Mouse (Mus musculus): ENCODE results near the gene Dnmt3a. TPM values are rescaled to one million over a fixed set of nuclear protein-coding genes. Genes with fewer than 3 reads are reported as not detected.

The Dnmt3a gene
- total and polyA plus RNA-seq, 3 experiments = 15.5 to 61.5 (median 23.4) TPM

DNA sequence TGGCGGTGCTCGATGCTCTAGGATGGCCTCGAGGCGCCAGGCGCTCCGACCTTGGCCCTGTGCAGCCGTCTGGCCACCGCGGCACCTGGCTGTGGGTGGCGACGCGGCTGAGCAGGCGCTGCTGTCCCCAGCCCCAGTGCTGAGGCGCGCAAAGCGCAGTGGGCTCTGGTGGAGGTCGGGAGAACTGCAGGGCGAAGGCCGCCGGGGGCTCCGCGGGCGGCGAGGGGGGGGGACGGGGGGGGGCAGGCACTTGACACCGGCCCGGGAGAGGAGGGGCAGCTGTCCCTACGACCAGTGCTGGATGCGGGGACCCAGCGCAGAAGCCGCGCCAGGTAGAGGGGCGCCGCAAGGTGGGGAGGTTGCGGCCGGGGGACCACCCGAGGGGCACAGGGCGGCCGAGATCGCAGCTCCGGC lies 471 bp downstream of the Dnmt3a start:
- in situ Hi-C loops (cut with MboI; ENCODE audit: low pct_ligation_motif_present, low pct_unique_long_range_greater_than_20kb, low sequenced_read_pairs) = no loop called here
- Histone ChIP-seq H3K4me2 (ENCODE audit: insufficient read depth, low read depth, poor library complexity, severe bottlenecking) (peak overlapping the region; percentile 44), H3K36me3 (replicated peaks in 1 of 2; ENCODE audit: control insufficient read depth in 1 of 2, insufficient read depth in 1 of 2, low read length in 1 of 2) (peaks cover 0 to 15% of the 10 kb centered on the region in 2 experiments), H3K4me3 (replicated peaks in 1 of 3; ENCODE audit: low read depth in 2 of 3, low read length in 2 of 3, poor library complexity in 1 of 3) (peak overlapping the region; percentile 42 to 81 (median 70)), H3K9me3 (replicated peaks; ENCODE audit: low read length) (no peaks in the 10 kb centered on the region), H3K27ac (ENCODE audit: insufficient read depth, low read depth) (no peak overlapping the region), H3K9ac (ENCODE audit: insufficient read depth, low read depth) (peak overlapping the region; percentile 88), H3K79me2 (replicated peaks; ENCODE audit: control insufficient read depth, extremely low read depth, insufficient read depth, poor library complexity, severe bottlenecking) (no peaks in the 10 kb centered on the region; the same call in 1 of the 2 replicates), H3K27me3 (replicated peaks) (peaks cover 8% of the 10 kb centered on the region), H3K4me1 (ENCODE audit: control insufficient read depth in 1 of 2, insufficient read depth in 2 of 2) (peaks cover 17 to 45% of the 10 kb centered on the region in 2 experiments)
- peak; percentile 73 for DNase-seq (ENCODE audit: extremely low read depth)
- no peak for TF ChIP-seq NELFE (IDR thresholded peaks at IDR 0.05; ENCODE audit: low read depth, low read length)
- TF ChIP-seq MAZ (IDR thresholded peaks at IDR 0.05; ENCODE audit: low read depth, low read length) = no peak; the same call in 1 of the 2 replicates
- peak; percentile 41 for TF ChIP-seq BHLHE40 (IDR thresholded peaks at IDR 0.05; ENCODE audit: low read depth, low read length)
- TF ChIP-seq ZNF384 (IDR thresholded peaks at IDR 0.05; ENCODE audit: low read depth, low read length) = no peak
- TF ChIP-seq ZKSCAN1 (IDR thresholded peaks at IDR 0.05; ENCODE audit: borderline replicate concordance, low read depth, low read length) = no peak
- TF ChIP-seq RAD21 (IDR thresholded peaks at IDR 0.05; ENCODE audit: low read depth, low read length) = peak; percentile 46
- TF ChIP-seq ZMIZ1 (IDR thresholded peaks at IDR 0.05; ENCODE audit: low read depth, low read length) = no peak
- peak in 1 of 2 experiments; percentile 74; a peak in 2 of 4 replicates for TF ChIP-seq CTCF (conservative IDR thresholded peaks at IDR 0.05 in 1 of 2, IDR thresholded peaks at IDR 0.05 in 1 of 2; ENCODE audit: low read depth in 2 of 2, low read length in 2 of 2)
- TF ChIP-seq TCF12 (IDR thresholded peaks at IDR 0.05; ENCODE audit: low read depth, low read length) = peak; percentile 38; the same call in 1 of the 2 replicates
- peak; percentile 22; the same call in 1 of the 2 replicates for TF ChIP-seq HCFC1 (IDR thresholded peaks at IDR 0.05; ENCODE audit: low read depth, low read length)
- peak; percentile 75 for TF ChIP-seq NRF1 (IDR thresholded peaks at IDR 0.05; ENCODE audit: low read depth, low read length)
- 0 out of 2 replicates have a peak, but pooled peaks have one; percentile 20 for TF ChIP-seq ELF1 (IDR thresholded peaks at IDR 0.05; ENCODE audit: low read depth, low read length)
- TF ChIP-seq MXI1 (IDR thresholded peaks at IDR 0.05; ENCODE audit: low read depth, low read length) = peak; percentile 64
- TF ChIP-seq POLR2AphosphoS2 (IDR thresholded peaks at IDR 0.05; ENCODE audit: low read depth, low read length) = no peak
- TF ChIP-seq SIN3A (IDR thresholded peaks at IDR 0.05; ENCODE audit: low read length) = peak; percentile 64
- TF ChIP-seq SMC3 (IDR thresholded peaks at IDR 0.05; ENCODE audit: low read depth, low read length) = peak; percentile 57
- TF ChIP-seq MAX (IDR thresholded peaks at IDR 0.05; ENCODE audit: low read length) = peak; percentile 56
- TF ChIP-seq ZC3H11A (IDR thresholded peaks at IDR 0.05; ENCODE audit: low read depth, low read length) = no peak
- dilution Hi-C loops (cut with MboI; ENCODE audit: extremely low pct_ligation_motif_present, extremely low pct_unique_long_range_greater_than_20kb, low sequenced_read_pairs) = no loop called here

- DNase-seq (ENCODE audit: extremely low read depth) = no peak
- H3K9me3 ChIP-seq (replicated peaks; ENCODE audit: low read length) = no peaks in the 10 kb centered on the region
- peaks cover 21 to 51% of the 10 kb centered on the region in 2 experiments for H3K4me1 ChIP-seq (ENCODE audit: control insufficient read depth in 1 of 2, insufficient read depth in 2 of 2)
- in situ Hi-C loops (cut with MboI; ENCODE audit: low pct_ligation_motif_present, low pct_unique_long_range_greater_than_20kb, low sequenced_read_pairs) = no loop called here
- peak overlapping the region; percentile 46; the same call in 1 of the 2 replicates for H3K4me2 ChIP-seq (ENCODE audit: insufficient read depth, low read depth, poor library complexity, severe bottlenecking)
- peak overlapping the region; percentile 88 for H3K9ac ChIP-seq (ENCODE audit: insufficient read depth, low read depth)
- TF ChIP-seq ZKSCAN1 (IDR thresholded peaks at IDR 0.05; ENCODE audit: borderline replicate concordance, low read depth, low read length) (no peak), UBTF (IDR thresholded peaks at IDR 0.05; ENCODE audit: low read depth, low read length) (peak; percentile 9; the same call in 1 of the 2 replicates)
- dilution Hi-C loops (cut with MboI; ENCODE audit: extremely low pct_ligation_motif_present, extremely low pct_unique_long_range_greater_than_20kb, low sequenced_read_pairs) = no loop called here
- peak overlapping the region; percentile 42 to 81 (median 70) for H3K4me3 ChIP-seq (replicated peaks in 1 of 3; ENCODE audit: low read depth in 2 of 3, low read length in 2 of 3, poor library complexity in 1 of 3)
- H3K79me2 ChIP-seq (replicated peaks; ENCODE audit: control insufficient read depth, extremely low read depth, insufficient read depth, poor library complexity, severe bottlenecking) = no peaks in the 10 kb centered on the region; the same call in 1 of the 2 replicates
- H3K27ac ChIP-seq (ENCODE audit: insufficient read depth, low read depth) = no peak overlapping the region; the same call in 1 of the 2 replicates
- peaks cover 0 to 15% of the 10 kb centered on the region in 2 experiments for H3K36me3 ChIP-seq (replicated peaks in 1 of 2; ENCODE audit: control insufficient read depth in 1 of 2, insufficient read depth in 1 of 2, low read length in 1 of 2)
- H3K27me3 ChIP-seq (replicated peaks) = peaks cover 8% of the 10 kb centered on the region
Measured at GRCm38 (mm10) chr12:3806703-3807547, 1.1 kb downstream of the Dnmt3a start.

Data from CH12.LX (cell line).